Mouse (Mus musculus) liver, embryonic 12.5 days (tissue): Measurements from ENCODE around the gene Fbxw5. TPM values are rescaled to one million over a fixed set of nuclear protein-coding genes. Genes with fewer than 3 reads are reported as not detected.

Experiments used
- ATAC-seq: fragments of 200-750 bp; cut with Nextera tagmentation; 2 replicates; pipeline ENCODE4 v1.8.0; 2017; ENCODE audit warnings: moderate number of reproducible peaks, mild to moderate bottlenecking, moderate library complexity
- H3K27ac ChIP-seq: fragments of 300-500 bp; sonication (generic); 2 replicates; pipeline ENCODE4 v1.5.1; 2016; ENCODE audit warnings: mild to moderate bottlenecking
- H3K27me3 ChIP-seq: fragments of 300-500 bp; sonication (generic); replicated peaks from 2 replicates; pipeline ENCODE4 v1.6.1; 2016; ENCODE audit warnings: mild to moderate bottlenecking, moderate library complexity
- H3K36me3 ChIP-seq: fragments of 300-500 bp; sonication (generic); 2 replicates; pipeline ENCODE4 v1.6.1; 2016; ENCODE audit warnings: mild to moderate bottlenecking, moderate library complexity
- H3K4me1 ChIP-seq: fragments of 300-500 bp; sonication (generic); 2 replicates; pipeline ENCODE4 v1.6.1; 2016
- H3K4me2 ChIP-seq: fragments of 300-500 bp; sonication (generic); 2 replicates; pipeline ENCODE4 v1.6.1; 2016; ENCODE audit warnings: mild to moderate bottlenecking, moderate library complexity
- H3K4me3 ChIP-seq: fragments of 300-500 bp; sonication (generic); 2 replicates; pipeline ENCODE4 v1.5.1; 2016; ENCODE audit warnings: mild to moderate bottlenecking, moderate library complexity
- H3K9ac ChIP-seq: fragments of 300-500 bp; sonication (generic); 2 replicates; pipeline ENCODE4 v1.6.1; 2016; ENCODE audit warnings: mild to moderate bottlenecking, moderate library complexity
- H3K9me3 ChIP-seq: fragments of 300-500 bp; sonication (generic); replicated peaks from 2 replicates; pipeline ENCODE4 v1.6.1; 2016; ENCODE audit warnings: mild to moderate bottlenecking, moderate library complexity
- WGBS: fragments of 180-500 bp; shearing (Covaris S2); methylation state at CpG from one replicate; pipeline ENCODE4 v1.1.7; 2016; ENCODE audit not compliant: insufficient replicate concordance; 5-methylcytosine and 5-hydroxymethylcytosine counted together
- polyA plus RNA-seq: library from polyadenylated mRNA; unstranded; fragments of >200 nt; fragmentation: Nextera tagmentation; extraction: Ambion mirVana; gene quantifications from 2 replicates; pipeline ENCODE4 v1.2.1, GENCODE M21; 2016

Gene Fbxw5
- polyA plus RNA-seq, 1 experiment from 2014 or later = 42.7 TPM

- H3K4me3 ChIP-seq = peak within 1 kb of the TSS; percentile 80
- H3K36me3 ChIP-seq = peaks cover 34% of the 10 kb centered on the region
- H3K4me2 ChIP-seq = peak within 1 kb of the TSS; percentile 91
- ATAC-seq = no peak
- peaks cover 59% of the 10 kb centered on the region for H3K4me1 ChIP-seq
- 70% methylated on average over 20 of the region's 20 CpGs for WGBS
- no peaks in the 10 kb centered on the region for H3K9me3 ChIP-seq
- no peaks in the 10 kb centered on the region for H3K27me3 ChIP-seq
- peak within 1 kb of the TSS; percentile 90 for H3K9ac ChIP-seq
- peak within 1 kb of the TSS; percentile 91 for H3K27ac ChIP-seq
These were observed 1.3 kb downstream of the Fbxw5 start, which contains the start of gene C8g for GRCm38 (mm10) chr2:25501593-25502486. Gene C8g (minus strand): TSS chr2:25501719.

GRCm38 (mm10) chr2:25502726-25503125, 2.2 kb downstream of the Fbxw5 start:
- Histone ChIP-seq H3K4me3 (peak overlapping the region; percentile 80; the same call in 1 of the 2 replicates), H3K4me1 (peaks cover 54% of the 10 kb centered on the region), H3K27ac (peak overlapping the region; percentile 91), H3K27me3 (no peaks in the 10 kb centered on the region), H3K9me3 (no peaks in the 10 kb centered on the region), H3K9ac (peak overlapping the region; percentile 90), H3K4me2 (peak overlapping the region; percentile 91), H3K36me3 (peaks cover 34% of the 10 kb centered on the region)
- WGBS = 48% methylated on average over 3 of the region's 3 CpGs
- peak; percentile 84 for ATAC-seq

GRCm38 (mm10) chr2:25504538-25504937, 4.0 kb downstream of the Fbxw5 start:
- ATAC-seq = no peak
- H3K27me3 ChIP-seq = no peaks in the 10 kb centered on the region

GRCm38 (mm10) chr2:25505000-25505399, 4.5 kb downstream of the Fbxw5 start:
- H3K9ac ChIP-seq = no peak overlapping the region
- no peak for ATAC-seq
- H3K4me1 ChIP-seq = peaks cover 41% of the 10 kb centered on the region
- H3K4me2 ChIP-seq = no peak overlapping the region
- no peak overlapping the region for H3K27ac ChIP-seq
- no peaks in the 10 kb centered on the region for H3K9me3 ChIP-seq
- 50% methylated on average over 1 of the region's 1 CpGs for WGBS
- H3K27me3 ChIP-seq = no peaks in the 10 kb centered on the region
- no peak overlapping the region for H3K4me3 ChIP-seq
- peaks cover 34% of the 10 kb centered on the region for H3K36me3 ChIP-seq

More at GRCm38 (mm10) chr2:25504538-25504937, 4.0 kb downstream of the Fbxw5 start:
- Histone ChIP-seq H3K4me2 (no peak overlapping the region), H3K27ac (no peak overlapping the region), H3K9ac (no peak overlapping the region), H3K4me1 (peaks cover 44% of the 10 kb centered on the region), H3K4me3 (no peak overlapping the region), H3K9me3 (no peaks in the 10 kb centered on the region), H3K36me3 (peaks cover 34% of the 10 kb centered on the region)
- 70% methylated on average over 19 of the region's 19 CpGs for WGBS

- 86% methylated on average over 4 of the region's 4 CpGs for WGBS
- ATAC-seq = no peak
- no peak overlapping the region for H3K9ac ChIP-seq
These were observed 5.3 kb downstream of the Fbxw5 start for GRCm38 (mm10) chr2:25505860-25506259.

GRCm38 (mm10) chr2:25506964-25507363, 6.4 kb downstream of the Fbxw5 start:
- Histone ChIP-seq H3K9ac (no peak overlapping the region), H3K4me3 (no peak overlapping the region)
- ATAC-seq = no peak

More at GRCm38 (mm10) chr2:25505860-25506259, 5.3 kb downstream of the Fbxw5 start:
- no peaks in the 10 kb centered on the region for H3K9me3 ChIP-seq
- peaks cover 37% of the 10 kb centered on the region for H3K4me1 ChIP-seq
- no peaks in the 10 kb centered on the region for H3K27me3 ChIP-seq
- peaks cover 34% of the 10 kb centered on the region for H3K36me3 ChIP-seq
- no peak overlapping the region for H3K4me2 ChIP-seq
- H3K27ac ChIP-seq = no peak overlapping the region
- H3K4me3 ChIP-seq = no peak overlapping the region

GRCm38 (mm10) chr2:25509912-25510311, 9.4 kb downstream of the Fbxw5 start:
- WGBS = 56% methylated on average over 3 of the region's 3 CpGs

More at GRCm38 (mm10) chr2:25506964-25507363, 6.4 kb downstream of the Fbxw5 start:
- 45% methylated on average over 5 of the region's 5 CpGs for WGBS
- peaks cover 34% of the 10 kb centered on the region for H3K36me3 ChIP-seq
- no peaks in the 10 kb centered on the region for H3K9me3 ChIP-seq
- no peaks in the 10 kb centered on the region for H3K27me3 ChIP-seq
- H3K4me2 ChIP-seq = no peak overlapping the region
- peaks cover 27% of the 10 kb centered on the region for H3K4me1 ChIP-seq
- H3K27ac ChIP-seq = no peak overlapping the region

GRCm38 (mm10) chr2:25526510-25527302, 26.2 kb downstream of the Fbxw5 start:
- Histone ChIP-seq H3K27me3 (no peaks in the 10 kb centered on the region), H3K9ac (no peak overlapping the region), H3K4me1 (no peaks in the 10 kb centered on the region), H3K9me3 (no peaks in the 10 kb centered on the region), H3K27ac (no peak overlapping the region), H3K4me3 (no peak overlapping the region), H3K36me3 (peaks cover 98% of the 10 kb centered on the region), H3K4me2 (no peak overlapping the region)
- ATAC-seq = no peak
- WGBS = 68% methylated on average over 9 of the region's 9 CpGs

More at GRCm38 (mm10) chr2:25509912-25510311, 9.4 kb downstream of the Fbxw5 start:
- Histone ChIP-seq H3K4me3 (no peak overlapping the region), H3K4me1 (no peaks in the 10 kb centered on the region), H3K27ac (no peak overlapping the region), H3K9me3 (no peaks in the 10 kb centered on the region), H3K9ac (no peak overlapping the region), H3K36me3 (peaks cover 13% of the 10 kb centered on the region), H3K27me3 (no peaks in the 10 kb centered on the region; the same call in 1 of the 2 replicates), H3K4me2 (no peak overlapping the region)
- ATAC-seq = no peak

GRCm38 (mm10) chr2:25533707-25534106, 33.2 kb downstream of the Fbxw5 start:
- Histone ChIP-seq H3K9me3 (no peaks in the 10 kb centered on the region), H3K4me3 (no peak overlapping the region), H3K9ac (no peak overlapping the region), H3K4me2 (no peak overlapping the region), H3K27ac (no peak overlapping the region), H3K36me3 (peaks cover 98% of the 10 kb centered on the region), H3K4me1 (peaks cover 8% of the 10 kb centered on the region), H3K27me3 (no peaks in the 10 kb centered on the region)
- 87% methylated on average over 2 of the region's 2 CpGs for WGBS
- ATAC-seq = no peak

- 0 out of 2 replicates have a peak, but pooled peaks have one; percentile 44 for ATAC-seq
- H3K4me3 ChIP-seq = no peak overlapping the region
- H3K27me3 ChIP-seq = no peaks in the 10 kb centered on the region
- no peak overlapping the region for H3K9ac ChIP-seq
- no peak overlapping the region for H3K27ac ChIP-seq
- no peak overlapping the region for H3K4me2 ChIP-seq
- H3K9me3 ChIP-seq = no peaks in the 10 kb centered on the region
- H3K4me1 ChIP-seq = peaks cover 8% of the 10 kb centered on the region
- H3K36me3 ChIP-seq = peaks cover 98% of the 10 kb centered on the region
- WGBS = 65% methylated on average over 3 of the region's 3 CpGs
These were observed 33.8 kb downstream of the Fbxw5 start for GRCm38 (mm10) chr2:25534178-25534865.

- ATAC-seq = no peak
- Histone ChIP-seq H3K36me3 (peaks cover 96% of the 10 kb centered on the region), H3K4me2 (no peak overlapping the region), H3K27me3 (no peaks in the 10 kb centered on the region), H3K9ac (no peak overlapping the region), H3K4me3 (no peak overlapping the region), H3K4me1 (peaks cover 8% of the 10 kb centered on the region), H3K27ac (no peak overlapping the region), H3K9me3 (no peaks in the 10 kb centered on the region)
- WGBS = 78% methylated on average over 2 of the region's 2 CpGs
These were observed 34.3 kb downstream of the Fbxw5 start for GRCm38 (mm10) chr2:25534866-25535182.
